Mouse (Mus musculus) embryo, embryonic 10 days (tissue): ENCODE data around the gene Pign.
A peak's percentile ranks its signal among the peaks of the same experiment; 100 is the strongest.

Source experiments
- DNase-seq: peaks from one replicate; pipeline ENCODE4 v3.0.0-alpha.2; 2015; ENCODE audit warnings: low spot score

Gene Pign

DNA sequence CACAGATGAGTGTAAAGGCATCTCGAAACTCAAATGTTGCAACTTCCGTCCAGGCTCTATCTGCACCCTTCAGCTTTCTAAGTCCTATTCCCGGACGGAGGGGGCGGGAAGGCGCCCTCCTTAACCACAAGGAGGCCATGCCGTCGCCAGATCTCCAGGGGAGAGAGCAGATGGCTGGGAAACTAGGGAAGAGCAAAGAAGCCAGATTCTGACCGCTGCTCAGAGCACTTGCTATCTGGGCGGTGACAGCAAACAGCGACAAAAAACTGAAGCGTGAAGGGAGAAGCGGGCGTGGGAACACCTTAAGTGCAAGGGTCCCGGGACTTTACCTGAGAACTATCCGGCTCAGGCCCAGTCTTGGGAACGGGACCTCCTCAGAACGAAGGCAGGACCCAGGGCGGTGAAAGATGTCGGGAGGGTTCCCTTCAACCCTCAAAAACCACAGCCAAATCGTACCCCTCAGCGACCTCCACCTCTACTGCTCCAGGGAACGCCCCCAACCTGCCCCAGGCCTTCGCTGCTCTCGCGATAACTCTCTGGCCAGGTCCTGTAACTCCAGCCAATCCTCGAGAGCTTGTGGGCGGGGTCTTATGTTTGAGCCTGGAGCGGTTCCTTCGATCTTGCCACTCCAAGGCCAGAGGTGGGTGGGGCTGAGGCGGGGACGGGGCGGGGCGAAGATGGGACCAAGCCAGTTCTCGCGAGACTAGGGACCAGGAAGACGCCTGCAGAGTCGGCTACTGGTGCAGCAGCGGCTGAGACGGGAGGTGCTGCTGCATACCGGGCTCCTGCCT, at the start of gene Pign, which contains the start of gene Relch:
Pign (minus strand) TSS at position 507 of the 791 bp plus-strand sequence.
Relch (plus strand) TSS at position 691 of the 791 bp plus-strand sequence.
- peak; percentile 98 for DNase-seq

DNA sequence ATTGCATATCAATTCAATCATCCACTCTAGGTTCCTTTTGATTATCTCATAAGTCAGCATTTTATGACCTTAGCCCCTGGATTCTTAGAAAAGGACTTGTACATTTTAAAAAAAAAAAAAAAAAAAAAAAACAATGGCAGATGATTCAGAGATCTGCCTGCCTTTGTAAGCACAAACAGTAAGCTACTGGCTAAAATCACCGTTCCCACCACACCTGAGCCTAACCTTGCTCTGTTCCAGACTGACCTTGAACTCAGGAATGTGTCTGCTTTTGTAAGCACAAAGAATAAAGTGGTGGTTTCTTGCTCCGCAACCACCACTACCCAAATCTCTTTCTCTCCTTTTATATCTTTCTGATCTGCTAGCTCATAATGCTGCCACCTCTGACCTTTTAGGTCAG, 49.3 kb upstream of the Pign start:
- no peak for DNase-seq

DNA sequence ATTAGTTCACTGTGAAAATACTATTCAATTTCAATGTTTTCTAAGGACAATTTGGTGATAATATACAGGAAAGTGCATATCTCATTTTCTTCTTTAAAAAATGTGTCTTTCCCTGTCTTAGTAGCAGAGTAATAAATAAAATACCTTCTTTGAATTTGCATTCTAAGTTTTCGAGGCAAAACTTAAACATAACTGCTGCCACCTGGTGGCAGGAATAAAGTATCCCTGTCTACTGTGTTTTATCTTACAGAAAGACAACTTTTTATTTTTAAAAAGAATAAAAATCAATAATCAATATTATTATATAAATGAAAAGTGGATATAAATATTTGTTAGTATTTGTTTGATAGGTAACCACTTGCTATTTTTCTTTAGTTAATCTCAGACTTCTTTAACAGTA, 47.8 kb upstream of the Pign start:
- DNase-seq: peak; percentile 26

DNA sequence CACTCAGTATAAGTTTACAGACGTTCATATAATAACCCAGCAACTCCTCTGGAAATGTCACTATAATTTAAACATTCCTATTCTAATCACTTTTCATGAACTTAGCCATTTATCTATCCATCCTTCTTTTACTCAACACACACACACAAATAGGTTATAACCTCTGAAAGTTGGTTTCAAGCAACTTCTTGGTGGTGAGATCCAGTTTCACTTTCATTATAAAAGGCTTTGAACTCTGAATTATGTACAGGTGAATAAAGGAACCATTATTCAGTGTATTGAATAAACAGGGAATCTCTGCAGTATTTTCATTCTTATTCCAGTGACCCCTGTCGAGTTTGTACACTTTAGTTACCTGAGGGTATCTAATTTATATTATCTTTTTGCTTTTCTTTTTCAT, 45.9 kb upstream of the Pign start:
- DNase-seq: no peak

DNA sequence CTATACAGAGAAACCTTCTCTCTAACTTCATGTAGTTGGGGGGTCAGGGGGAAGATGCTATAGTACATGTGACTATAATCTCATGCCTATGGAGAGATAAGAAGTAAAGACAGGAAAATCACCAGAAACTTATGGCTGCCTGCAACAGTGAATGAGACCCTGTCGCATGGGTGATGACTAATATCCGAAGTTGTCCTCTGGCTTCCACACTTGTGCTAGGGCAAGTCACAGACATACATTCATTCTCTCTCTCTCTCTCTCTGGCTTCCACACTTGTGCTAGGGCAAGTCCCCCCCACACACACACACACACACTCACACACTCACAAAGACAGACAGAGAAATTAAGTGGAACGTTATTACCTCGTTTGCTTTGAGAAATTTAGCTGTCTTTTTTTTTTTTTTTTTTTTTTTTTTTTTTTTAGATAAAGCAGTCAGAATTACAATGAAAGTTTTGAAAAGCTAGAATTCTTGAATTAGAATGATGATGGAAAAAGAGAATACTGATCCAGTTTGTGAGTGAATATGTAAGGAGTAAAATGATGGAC, 37.6 kb upstream of the Pign start:
- DNase-seq: no peak

DNA sequence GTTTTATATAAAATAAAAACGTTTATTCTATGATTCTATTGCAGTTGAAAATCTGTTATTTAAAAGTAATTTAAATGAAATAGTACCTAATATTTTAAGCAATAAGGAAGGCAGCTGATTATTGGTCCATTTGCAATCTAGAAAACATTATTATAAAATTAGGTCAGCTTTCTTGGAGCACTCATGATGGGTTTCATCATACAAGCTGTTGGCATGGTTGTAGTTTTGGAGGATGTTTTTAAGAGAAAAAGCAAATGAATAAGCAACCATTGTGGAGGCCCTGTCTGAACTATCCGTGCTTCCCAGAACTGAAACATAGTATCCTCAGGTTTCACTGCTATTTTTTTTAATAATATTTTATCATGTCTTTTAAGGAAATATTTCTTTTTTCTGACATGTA, 32.1 kb upstream of the Pign start:
- DNase-seq: no peak

DNA sequence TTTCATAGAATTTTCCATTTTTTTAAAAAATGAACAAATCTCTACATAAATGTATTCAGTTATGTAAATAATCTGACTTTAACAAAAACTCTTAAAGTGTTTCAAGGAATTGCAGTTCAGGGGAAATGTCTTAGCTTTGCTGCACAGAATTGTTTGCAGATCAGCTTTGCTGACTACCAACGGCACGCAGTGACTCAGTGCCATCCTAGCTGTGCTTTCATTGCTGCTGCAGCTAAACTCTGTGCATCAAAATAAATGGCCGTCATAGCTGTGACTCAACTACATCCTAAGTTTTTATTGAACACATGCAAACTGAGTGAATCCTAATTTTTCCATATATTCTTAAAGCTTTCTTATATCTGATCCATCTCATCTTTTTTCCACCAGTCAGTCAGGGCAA, 22.0 kb upstream of the Pign start:
- no peak for DNase-seq

DNA sequence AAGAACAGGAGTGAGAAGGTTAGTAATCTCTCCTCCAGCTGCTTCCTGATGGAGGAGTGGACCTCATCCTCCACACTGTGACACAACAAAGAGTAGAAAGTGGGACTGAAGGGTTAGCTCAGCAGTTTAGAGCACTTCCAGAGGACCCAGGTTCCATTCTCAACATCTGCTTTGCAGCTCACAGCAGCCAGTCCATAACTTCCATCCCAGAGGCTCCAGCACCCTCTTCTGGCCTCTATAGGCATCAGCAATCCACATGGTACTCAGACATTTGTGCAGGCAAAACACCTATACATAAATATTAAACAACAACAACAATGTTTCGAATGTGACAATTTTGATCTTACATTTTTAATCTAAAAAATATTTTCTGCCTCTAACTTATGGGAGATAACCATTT, 17.1 kb upstream of the Pign start:
- peak; percentile 31 for DNase-seq

DNA sequence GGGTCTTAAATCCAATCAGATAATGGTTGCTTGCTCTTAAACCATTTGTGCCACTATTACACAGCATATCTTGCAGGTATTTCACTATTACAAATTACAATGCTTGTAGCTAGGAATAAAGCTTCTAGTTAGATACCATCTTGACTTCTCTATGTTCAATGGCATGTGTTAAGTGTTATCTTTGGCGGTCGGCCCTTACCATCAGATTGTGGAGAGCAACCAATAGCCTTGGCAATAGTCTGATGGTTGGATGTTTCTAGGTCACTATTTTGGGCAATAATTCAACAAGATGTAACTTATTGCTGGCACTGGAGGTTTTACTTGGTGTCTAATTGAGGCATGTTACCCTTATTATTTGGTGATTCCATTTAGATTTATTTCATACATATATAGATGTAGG, 11.3 kb upstream of the Pign start:
- DNase-seq: no peak

DNA sequence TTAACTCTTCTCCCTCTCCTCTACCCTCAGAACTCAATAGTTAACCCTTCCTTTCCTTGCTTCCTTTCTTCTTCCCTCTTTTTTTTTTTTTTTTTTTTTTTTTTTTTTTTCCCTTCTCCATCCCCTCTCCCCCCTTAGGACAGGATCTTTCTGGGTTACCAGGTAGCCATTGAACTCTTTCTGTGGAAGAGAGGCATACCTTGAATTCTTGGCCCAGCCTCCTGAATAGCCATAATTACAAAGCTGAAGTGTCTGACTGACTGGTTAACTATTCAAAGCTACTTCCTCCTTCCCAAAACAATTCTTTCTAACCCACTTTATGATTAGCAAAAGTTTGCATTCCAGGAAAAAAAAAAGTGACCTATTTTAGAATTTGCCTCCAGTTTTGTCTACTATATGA, 6.2 kb upstream of the Pign start:
- no peak for DNase-seq

DNA sequence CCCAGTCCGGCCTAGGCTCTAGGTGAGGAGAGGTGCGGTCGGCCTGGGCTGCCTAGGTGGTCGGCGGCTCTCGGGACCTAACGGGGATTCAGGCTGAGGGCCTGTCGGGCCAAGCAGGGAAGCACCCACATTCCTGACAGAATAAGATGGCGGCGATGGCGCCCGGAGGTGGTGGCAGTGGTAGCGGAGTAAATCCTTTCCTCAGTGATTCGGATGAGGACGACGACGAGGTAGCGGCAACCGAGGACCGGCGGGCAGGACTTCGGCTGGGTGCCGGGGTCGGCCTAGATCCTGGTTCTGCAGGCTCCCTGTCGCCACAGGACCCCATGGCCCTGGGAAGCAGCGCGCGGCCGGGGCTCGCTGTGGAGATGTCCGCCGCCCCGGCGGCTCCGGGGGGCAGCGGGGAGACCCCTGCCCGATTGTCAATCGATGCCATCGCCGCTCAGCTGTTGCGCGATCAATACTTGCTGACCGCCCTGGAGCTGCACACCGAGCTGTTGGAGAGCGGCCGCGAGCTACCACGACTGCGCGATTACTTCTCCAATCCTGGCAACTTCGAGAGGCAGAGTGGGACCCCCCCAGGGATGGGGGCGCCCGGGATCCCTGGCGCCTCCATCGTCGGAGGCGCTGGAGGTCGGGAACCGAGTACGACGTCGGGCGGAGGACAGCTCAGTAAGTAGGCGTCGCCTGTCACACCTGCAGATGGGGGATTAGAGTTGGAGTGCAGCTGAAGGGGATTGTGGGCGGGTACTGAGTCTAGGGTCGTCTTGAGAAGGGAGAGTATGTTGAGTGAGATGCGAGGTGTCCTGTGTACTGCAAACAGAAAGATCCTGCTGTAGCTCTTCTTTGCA, 710 bp upstream of the Pign start:
- peak; percentile 46 for DNase-seq

DNA sequence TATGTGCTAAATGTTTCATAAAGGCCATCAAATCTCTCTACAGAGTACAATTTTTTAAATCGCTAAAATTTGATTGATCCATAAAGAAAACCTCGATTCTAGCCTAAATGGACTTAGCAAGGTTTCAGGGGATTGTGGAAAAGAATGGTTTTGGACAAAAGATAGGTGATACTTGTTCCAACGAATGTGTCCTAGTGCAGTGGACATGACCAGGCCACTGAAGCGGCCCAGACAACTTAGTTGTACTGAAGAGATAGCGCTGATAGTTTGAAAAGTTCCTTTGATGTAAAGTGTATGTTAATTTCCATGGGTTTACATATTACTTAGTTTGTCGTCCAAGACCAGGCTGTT, 682 bp downstream of the Pign start:
- DNase-seq: no peak

DNA sequence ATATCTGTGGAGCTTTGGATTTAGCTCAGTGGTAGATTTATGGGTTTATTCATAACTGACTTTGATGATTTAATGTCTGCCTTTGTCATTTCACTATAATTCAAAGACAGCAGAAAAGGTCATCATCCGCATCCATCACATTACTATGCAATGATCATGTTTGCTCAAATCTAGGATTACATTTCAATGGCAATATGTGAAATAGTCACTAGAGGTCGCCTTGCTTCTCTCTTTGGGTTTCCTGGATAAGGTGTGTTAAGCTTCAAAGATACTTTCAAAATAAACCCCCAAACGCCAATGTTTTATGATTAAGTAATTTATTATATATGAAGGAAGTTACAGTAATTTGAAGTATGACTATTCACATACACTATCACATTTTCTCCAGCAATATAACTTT, 3.5 kb downstream of the Pign start:
- peak; percentile 62 for DNase-seq

DNA sequence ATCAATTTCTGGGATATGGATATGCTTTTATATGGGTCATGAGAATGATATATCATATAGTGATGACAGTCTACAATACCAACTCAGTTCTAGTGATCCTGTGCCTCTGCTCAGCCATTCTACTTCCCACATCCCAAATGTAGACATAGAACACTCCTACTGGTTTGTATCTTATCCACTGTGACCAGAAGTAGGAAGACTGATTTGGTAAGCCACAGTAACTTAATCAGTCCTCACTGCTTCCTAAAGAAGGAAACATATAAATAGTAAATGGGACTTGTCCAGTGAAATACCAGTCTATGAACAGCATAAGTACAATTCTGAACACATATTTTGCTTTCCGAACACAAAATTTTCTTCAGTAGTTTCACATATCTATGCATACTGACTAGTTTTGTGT, 9.5 kb downstream of the Pign start:
- DNase-seq: no peak

DNA sequence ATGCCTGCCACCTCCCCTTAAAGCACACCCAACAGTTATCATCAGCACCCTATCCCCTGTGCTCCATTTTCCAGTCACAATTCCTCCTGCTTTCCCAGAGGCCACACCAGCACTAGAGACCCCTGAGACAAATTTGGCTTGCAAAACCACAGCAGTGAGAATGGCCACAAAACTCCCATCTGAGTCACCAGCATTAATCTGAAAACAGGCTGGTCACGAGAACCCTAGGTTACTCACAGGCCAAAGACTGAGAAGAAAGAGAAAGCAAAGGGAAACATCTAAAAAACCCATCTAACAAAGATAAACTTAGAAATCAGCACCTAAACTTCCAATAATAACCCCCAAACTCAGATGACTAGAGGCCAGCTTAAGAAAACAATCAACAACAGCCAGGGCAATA, 12.8 kb downstream of the Pign start:
- DNase-seq: no peak

DNA sequence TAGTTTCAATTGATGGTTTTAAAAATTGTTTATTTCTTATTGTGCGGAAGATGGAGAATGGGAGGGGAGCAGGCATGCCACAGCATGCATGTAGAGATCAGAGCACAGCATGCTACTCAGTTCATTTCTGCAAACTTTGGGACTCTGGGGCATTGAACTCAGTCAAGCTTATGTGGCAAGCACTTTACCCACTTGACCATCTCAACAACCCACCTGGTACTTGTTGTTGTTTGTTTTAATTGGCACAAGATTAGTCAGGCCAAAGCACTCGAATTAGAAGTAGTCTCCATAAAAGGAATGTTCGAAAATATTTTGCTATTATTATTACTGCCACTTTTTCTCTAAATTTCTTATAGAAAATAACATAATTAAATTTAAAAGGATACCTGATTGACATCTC, 19.4 kb downstream of the Pign start:
- no peak for DNase-seq

DNA sequence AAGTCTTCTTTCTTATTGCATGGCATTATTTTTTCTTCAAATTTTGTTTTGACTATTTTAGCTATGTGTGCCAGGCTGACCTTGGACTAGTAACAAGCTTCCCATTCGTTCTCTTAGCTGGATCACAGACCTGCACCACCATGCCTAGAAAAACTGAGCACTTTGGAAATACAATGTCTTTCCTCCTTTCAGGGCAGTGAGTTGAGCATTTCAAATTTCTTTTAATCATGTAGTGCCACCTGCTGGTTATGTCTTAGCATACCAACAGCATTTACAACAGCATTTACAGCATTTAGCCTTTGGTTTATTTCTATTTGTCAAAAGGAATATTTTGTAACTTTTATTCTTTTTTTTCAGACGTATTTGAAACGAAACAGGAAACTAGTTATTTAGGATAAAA, 33.0 kb downstream of the Pign start:
- DNase-seq: peak; percentile 71

DNA sequence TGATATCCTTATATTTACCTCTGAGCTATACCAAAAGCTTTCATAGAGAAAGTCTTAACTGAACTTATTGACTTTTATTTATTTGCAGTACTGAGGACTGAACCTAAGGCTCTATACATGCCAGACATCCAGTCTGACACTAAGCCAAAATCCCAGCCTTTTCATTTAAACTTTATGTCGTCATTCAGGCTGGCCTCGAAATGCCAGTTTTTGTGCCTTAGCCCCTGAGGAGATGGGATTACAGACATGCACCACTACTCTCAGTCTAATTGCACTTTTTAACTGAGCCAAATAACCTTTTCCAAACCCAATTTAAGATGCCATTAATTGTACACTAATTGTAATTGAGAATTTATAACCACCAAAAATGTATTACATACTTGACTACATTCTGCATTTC, 73.8 kb downstream of the Pign start:
- no peak for DNase-seq

DNA sequence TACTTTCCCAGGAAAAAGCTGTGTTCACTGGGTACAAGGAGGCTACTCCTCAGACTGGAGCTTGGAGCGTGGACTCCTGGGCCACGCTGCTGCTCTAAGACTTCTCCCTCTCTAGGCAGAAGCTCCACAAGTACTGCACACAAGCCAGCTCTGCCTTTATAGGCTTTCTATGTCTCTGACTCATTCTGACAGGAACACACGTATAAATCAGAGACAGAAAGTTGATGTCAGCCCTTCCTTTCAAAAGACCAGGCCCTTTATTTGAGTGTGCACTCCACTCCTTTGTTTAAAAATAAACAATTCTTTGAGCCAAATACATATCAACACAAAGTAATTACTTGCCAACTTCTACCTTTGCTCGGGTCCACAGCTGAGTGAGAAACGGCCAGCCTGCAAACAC, 74.8 kb downstream of the Pign start:
- DNase-seq: no peak

DNA sequence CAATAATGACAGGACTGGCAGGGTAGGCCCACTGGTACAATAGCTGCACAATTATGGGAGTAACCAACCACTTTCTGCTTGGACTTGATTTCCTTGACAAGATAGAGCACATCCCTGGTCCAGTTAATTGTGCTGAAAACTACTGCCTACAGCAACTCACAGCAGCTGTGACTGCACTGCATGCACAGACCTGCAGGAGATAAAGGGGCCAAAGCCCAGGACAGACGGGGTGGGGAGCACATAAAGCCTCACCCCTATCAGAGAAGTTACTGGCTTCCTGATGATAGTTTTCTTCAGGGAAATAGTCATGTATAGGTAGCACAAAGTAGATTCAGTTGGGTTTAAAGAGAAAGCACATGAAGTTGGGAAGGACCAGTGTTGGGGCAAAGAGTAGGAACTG, 80.7 kb downstream of the Pign start:
- no peak for DNase-seq

DNA sequence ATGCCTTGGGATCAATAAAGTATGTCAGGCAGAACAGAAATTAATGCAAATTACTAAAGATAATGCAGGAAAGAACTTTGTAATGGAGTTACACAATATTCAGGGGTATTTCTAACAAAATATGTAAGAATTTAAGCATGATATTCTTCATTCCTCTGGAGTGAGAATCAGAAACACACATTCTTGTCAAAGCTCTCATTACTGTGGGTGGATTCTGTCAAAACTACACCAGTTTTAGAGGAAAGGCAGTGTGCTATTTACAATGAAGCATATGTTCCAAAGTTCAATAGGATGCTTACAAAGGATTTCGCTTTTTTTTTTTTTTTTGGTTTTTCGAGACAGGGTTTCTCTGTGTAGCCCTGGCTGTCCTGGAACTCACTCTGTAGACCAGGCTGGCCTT, 82.6 kb downstream of the Pign start:
- DNase-seq: no peak

DNA sequence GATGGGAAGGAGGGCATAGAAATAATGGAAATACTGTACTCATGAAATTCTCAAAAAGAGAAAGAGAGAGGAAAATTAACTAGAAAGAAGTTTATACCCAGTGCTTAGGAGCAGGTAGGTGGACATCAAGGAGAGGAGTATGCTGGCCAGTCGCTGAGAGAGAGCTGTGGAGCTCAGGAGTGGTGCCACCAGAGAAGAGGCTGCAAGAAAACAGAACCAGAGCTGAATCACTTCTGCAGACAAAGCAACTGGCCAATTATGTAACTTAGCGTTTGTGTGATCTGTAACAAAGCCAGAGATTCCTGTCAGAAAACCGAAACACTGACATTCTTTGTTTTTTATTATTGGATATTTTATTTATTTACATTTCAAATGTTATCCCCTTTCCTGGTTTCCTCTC, 97.4 kb downstream of the Pign start:
- DNase-seq: no peak

DNA sequence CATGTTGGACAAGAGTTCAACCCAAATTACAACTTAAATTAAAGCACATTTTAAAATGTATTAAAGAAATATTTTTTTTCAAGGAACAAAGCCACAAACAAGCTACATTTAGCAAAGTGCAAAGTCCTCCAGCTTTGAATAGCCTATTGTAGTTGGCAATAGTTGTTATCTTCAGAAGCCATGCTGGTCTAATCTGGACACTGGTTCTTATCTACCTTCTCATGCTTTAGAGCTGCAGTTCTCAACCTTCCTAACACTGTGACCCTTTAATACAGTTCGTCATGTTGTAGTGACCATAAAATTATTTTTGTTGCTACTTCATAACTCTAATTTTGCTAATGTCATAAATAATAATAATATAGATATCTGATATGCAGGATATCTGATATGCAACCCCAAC, 99.2 kb downstream of the Pign start:
- no peak for DNase-seq
